Mouse (Mus musculus) layer of hippocampus, adult 11-12 months (tissue): ENCODE results near the gene Nlgn2.
"Not testable (repeated sequence)": the region's sequence is repeated elsewhere in the genome, so short reads cannot be mapped to it uniquely, and the experiment has no call there.

Experiments
- DNase-seq: peaks from one replicate; pipeline ENCODE4 v3.0.0; 2022; ENCODE audit warnings: low spot score

Gene Nlgn2

GRCm38 (mm10) chr11:69863729-69864128 lies 26.1 kb upstream of the Nlgn2 start:
- not testable (repeated sequence) for DNase-seq

GRCm38 (mm10) chr11:69858113-69858998 lies 20.8 kb upstream of the Nlgn2 start, which contains the start of gene Tnk1:
TSS of gene Tnk1 (minus strand) at chr11:69858730.
- no peak for DNase-seq

- no peak for DNase-seq
These were observed 17.8 kb upstream of the Nlgn2 start for GRCm38 (mm10) chr11:69855347-69855746.

GRCm38 (mm10) chr11:69854680-69855079 lies 17.1 kb upstream of the Nlgn2 start:
- DNase-seq: no peak

- DNase-seq: no peak
These were observed 16.4 kb upstream of the Nlgn2 start for GRCm38 (mm10) chr11:69853994-69854393.

- DNase-seq: no peak
These were observed 13.2 kb upstream of the Nlgn2 start for GRCm38 (mm10) chr11:69850754-69851153.

GRCm38 (mm10) chr11:69849884-69850283 lies 12.3 kb upstream of the Nlgn2 start:
- no peak for DNase-seq

- DNase-seq: no peak
These were observed 11.5 kb upstream of the Nlgn2 start for GRCm38 (mm10) chr11:69849128-69849527.

- DNase-seq: no peak
These were observed 10.4 kb upstream of the Nlgn2 start for GRCm38 (mm10) chr11:69848021-69848420.

- DNase-seq: no peak
These were observed 9.4 kb upstream of the Nlgn2 start for GRCm38 (mm10) chr11:69846738-69847688.

GRCm38 (mm10) chr11:69846198-69846680 lies 8.7 kb upstream of the Nlgn2 start, which contains the start of gene Plscr3:
TSS of gene Plscr3 (plus strand) at chr11:69846376.
- peak; percentile 84 for DNase-seq

- no peak for DNase-seq
These were observed 1.1 kb upstream of the Nlgn2 start for GRCm38 (mm10) chr11:69838714-69839104.

GRCm38 (mm10) chr11:69837952-69838713 lies 549 bp upstream of the Nlgn2 start, which contains the start of gene Tmem256:
TSS of gene Tmem256 (plus strand) at chr11:69838514.
- peak; percentile 97 for DNase-seq

- peak; percentile 47 for DNase-seq
These were observed 644 bp downstream of the Nlgn2 start for GRCm38 (mm10) chr11:69836703-69837576.

- DNase-seq: no peak
These were observed 1.6 kb downstream of the Nlgn2 start for GRCm38 (mm10) chr11:69835966-69836335.

GRCm38 (mm10) chr11:69835326-69835965 lies 2.1 kb downstream of the Nlgn2 start:
- DNase-seq: no peak

- DNase-seq: no peak
These were observed 3.5 kb downstream of the Nlgn2 start for GRCm38 (mm10) chr11:69834001-69834549.

GRCm38 (mm10) chr11:69833554-69833953 lies 4.0 kb downstream of the Nlgn2 start:
- DNase-seq: no peak

- no peak for DNase-seq
These were observed 8.8 kb downstream of the Nlgn2 start for GRCm38 (mm10) chr11:69828832-69829231.

GRCm38 (mm10) chr11:69823456-69823855 lies 14.1 kb downstream of the Nlgn2 start:
- no peak for DNase-seq
